Comparison of ENCODE assay signal across 14 mouse cellular contexts in the genomic region with DNA sequence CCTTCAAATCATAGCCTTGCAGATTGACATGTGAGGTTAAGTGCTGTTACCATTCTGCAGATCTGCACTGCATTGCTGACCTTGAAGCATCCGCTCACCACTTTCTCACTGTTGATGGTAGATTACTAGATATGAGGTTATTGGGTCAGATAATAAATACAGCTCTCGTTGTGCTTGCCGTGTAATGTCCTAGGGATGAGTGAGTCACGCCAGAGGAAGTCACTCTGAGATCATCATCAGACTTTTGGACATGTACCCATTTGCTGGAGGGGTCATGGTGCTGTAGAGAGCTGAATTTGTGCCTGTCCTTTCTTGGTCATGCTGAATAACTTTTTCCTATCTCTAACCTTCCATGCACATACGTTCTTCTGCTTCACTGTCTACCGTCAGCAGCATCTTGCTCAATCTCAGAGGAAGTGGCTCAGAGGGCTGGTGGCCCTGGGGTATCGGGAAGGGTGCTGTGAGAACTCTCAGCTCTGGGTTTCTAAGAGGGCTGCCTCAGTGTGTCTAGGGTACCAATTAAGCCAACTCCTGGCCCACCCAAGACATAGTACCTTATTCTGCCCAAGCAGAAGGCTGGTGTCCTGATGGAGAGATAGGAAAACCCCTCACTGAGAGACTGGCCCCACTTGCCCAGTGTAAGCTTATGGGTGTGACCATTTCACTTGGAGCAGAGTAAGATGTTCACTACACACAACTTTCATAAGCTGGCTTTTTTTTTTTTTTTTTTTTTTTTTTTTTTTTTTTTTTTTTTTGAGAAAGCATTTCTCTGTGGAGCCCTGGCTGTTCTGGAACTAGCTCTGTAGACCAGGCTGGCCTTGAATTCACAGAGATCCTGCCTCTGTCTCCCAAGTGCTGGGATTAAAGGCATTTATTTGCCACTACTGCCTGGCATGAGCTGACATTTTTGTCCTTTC. TPM values are rescaled to one million over a fixed set of nuclear protein-coding genes. Genes with fewer than 3 reads are reported as not detected.
DNase-seq lines count a peak whose midpoint lies in the region; ATAC-seq and TF ChIP-seq lines count a peak whose summit lies in the region.
"Had no signal": no experiment of that assay in that cellular context is flagged by ENCODE, and none has a peak within 500 bp of the region (broad histone marks: within the 10 kb centered on the region; RNA-seq: fewer than 3 reads in every experiment).

No protein-coding gene starts in this region.

- ATAC-seq in heart, postnatal 0 days (ENCODE audit: insufficient read depth, low read depth): no peak
- ATAC-seq in hindbrain, embryonic 11.5 days (ENCODE audit: low FRiP score): no peak
- ATAC-seq in forebrain, postnatal 0 days: no peak

- H3K79me2 ChIP-seq in C2C12 (ENCODE audit: control insufficient read depth, insufficient read depth): no peaks in the 10 kb centered on the region

- peaks cover 18% of the 10 kb centered on the region for H3K4me1 ChIP-seq in heart, postnatal 0 days (ENCODE audit: control insufficient read depth, insufficient read depth)
- H3K4me1 ChIP-seq in hindbrain, embryonic 11.5 days (replicated peaks; ENCODE audit: control insufficient read depth, insufficient read depth, low read length): no peaks in the 10 kb centered on the region
- no peaks in the 10 kb centered on the region for H3K4me1 ChIP-seq in forebrain, postnatal 0 days (ENCODE audit: insufficient read depth)

- H3K79me3 ChIP-seq in C2C12 (ENCODE audit: low read depth): no peaks in the 10 kb centered on the region

- no peak for TF ChIP-seq EP300 in heart, postnatal 0 days (IDR thresholded peaks at IDR 0.05; ENCODE audit: low read depth)

- intact Hi-C loops in heart, postnatal 14 days (cut with DNase I): no loop called here

- H3ac ChIP-seq in C2C12 (ENCODE audit: control insufficient read depth, insufficient read length, low read depth): no peak overlapping the region

- H3K27ac ChIP-seq in heart, postnatal 0 days (ENCODE audit: low read depth): peak overlapping the region; percentile 8; the same call in 1 of the 2 replicates
- no peak overlapping the region for H3K27ac ChIP-seq in hindbrain, embryonic 11.5 days (ENCODE audit: low read depth, low read length)
- H3K27ac ChIP-seq in forebrain, postnatal 0 days (ENCODE audit: low read depth, low read length): no peak overlapping the region
- H3K27ac ChIP-seq: kidney, embryonic 15.5 days; limb, embryonic 12.5 days had no signal

- H3K9me3 ChIP-seq in heart, postnatal 0 days (replicated peaks; ENCODE audit: control insufficient read depth, low read length): no peaks in the 10 kb centered on the region
- no peaks in the 10 kb centered on the region for H3K9me3 ChIP-seq in hindbrain, embryonic 11.5 days (ENCODE audit: control insufficient read depth, low read length)
- no peaks in the 10 kb centered on the region for H3K9me3 ChIP-seq in forebrain, postnatal 0 days (ENCODE audit: low read length)
- H3K9me3 ChIP-seq: kidney, embryonic 15.5 days; limb, embryonic 12.5 days had no signal

- no peaks in the 10 kb centered on the region for H3K27me3 ChIP-seq in heart, postnatal 0 days (ENCODE audit: control insufficient read depth, insufficient read depth, low read length)
- H3K27me3 ChIP-seq in C2C12 (ENCODE audit: control insufficient read depth, insufficient read depth, insufficient read length): no peaks in the 10 kb centered on the region
- no peaks in the 10 kb centered on the region for H3K27me3 ChIP-seq in hindbrain, embryonic 11.5 days (ENCODE audit: control insufficient read depth, insufficient read depth, low read length)
- no peaks in the 10 kb centered on the region for H3K27me3 ChIP-seq in forebrain, postnatal 0 days (ENCODE audit: insufficient read depth, low read length)
- H3K27me3 ChIP-seq: kidney, embryonic 15.5 days; limb, embryonic 12.5 days; Patski had no signal

- H3K4me3 ChIP-seq in heart, postnatal 0 days (ENCODE audit: low read depth, low read length): no peak overlapping the region
- H3K4me3 ChIP-seq in C2C12 (ENCODE audit: insufficient read depth, poor library complexity, severe bottlenecking): no peak overlapping the region
- no peak overlapping the region for H3K4me3 ChIP-seq in hindbrain, embryonic 11.5 days (ENCODE audit: low read depth, low read length)
- no peak overlapping the region for H3K4me3 ChIP-seq in forebrain, postnatal 0 days (ENCODE audit: low read depth, low read length)
- H3K4me3 ChIP-seq: kidney, embryonic 15.5 days; limb, embryonic 12.5 days had no signal

- H3K4me2 ChIP-seq in heart, postnatal 0 days (ENCODE audit: low read depth, low read length): no peak overlapping the region
- H3K4me2 ChIP-seq in hindbrain, embryonic 11.5 days (replicated peaks; ENCODE audit: low read depth, low read length): no peak overlapping the region
- no peak overlapping the region for H3K4me2 ChIP-seq in forebrain, postnatal 0 days (ENCODE audit: low read depth)
- H3K4me2 ChIP-seq: kidney, embryonic 15.5 days; limb, embryonic 12.5 days had no signal

- H3K9ac ChIP-seq in heart, postnatal 0 days (replicated peaks; ENCODE audit: low read depth, low read length): no peak overlapping the region
- H3K9ac ChIP-seq in hindbrain, embryonic 11.5 days (ENCODE audit: low read depth, low read length): no peak overlapping the region
- no peak overlapping the region for H3K9ac ChIP-seq in forebrain, postnatal 0 days
- H3K9ac ChIP-seq: kidney, embryonic 15.5 days; limb, embryonic 12.5 days had no signal

- TF ChIP-seq CTCF in heart, postnatal 0 days (IDR thresholded peaks at IDR 0.05; ENCODE audit: low read depth): no peak
- no peak for TF ChIP-seq CTCF in C2C12 (IDR thresholded peaks at IDR 0.05; ENCODE audit: control insufficient read depth, insufficient read depth, insufficient read length)
- no peak for TF ChIP-seq CTCF in forebrain, postnatal 0 days (IDR thresholded peaks at IDR 0.05; ENCODE audit: low read depth)

- no peaks in the 10 kb centered on the region for H3K36me3 ChIP-seq in heart, postnatal 0 days (replicated peaks; ENCODE audit: control insufficient read depth, insufficient read depth, low read length)
- H3K36me3 ChIP-seq in C2C12 (ENCODE audit: control insufficient read depth, insufficient read depth): no peaks in the 10 kb centered on the region
- H3K36me3 ChIP-seq in hindbrain, embryonic 11.5 days (ENCODE audit: control insufficient read depth, insufficient read depth, low read length): no peaks in the 10 kb centered on the region
- H3K36me3 ChIP-seq in forebrain, postnatal 0 days (ENCODE audit: insufficient read depth): no peaks in the 10 kb centered on the region
- H3K36me3 ChIP-seq: kidney, embryonic 15.5 days; limb, embryonic 12.5 days had no signal

- 70% methylated on average over 7 of the region's 7 CpGs for WGBS in heart, postnatal 0 days
- 90% methylated on average over 7 of the region's 7 CpGs for WGBS in hindbrain, embryonic 11.5 days
- 90% methylated on average over 7 of the region's 7 CpGs for WGBS in forebrain, postnatal 0 days

- DNase-seq in heart, postnatal 0 days (ENCODE audit: low spot score): no peak
- no peak for DNase-seq in heart, postnatal 14 days
- DNase-seq in 3134 (ENCODE audit: extremely low read depth, insufficient read length, low spot score): peak; percentile 37
- DNase-seq in fat pad, adult 2 months (ENCODE audit: extremely low read depth, low read depth, low spot score): peak; percentile 4
- DNase-seq in hindbrain, embryonic 11.5 days (ENCODE audit: low spot score): no peak
- no peak for DNase-seq in forebrain, postnatal 0 days
- DNase-seq: layer of hippocampus, postnatal 36 days; thymus, postnatal 36 days had no signal

TF ChIP-seq in C2C12, 6 proteins besides CTCF, POLR2A, EP300 and RAD21:
- TF ChIP-seq MYOG (IDR thresholded peaks at IDR 0.05; ENCODE audit: control insufficient read depth, extremely low read depth, insufficient read length) (no peak), CEBPB (IDR thresholded peaks at IDR 0.05; ENCODE audit: low read depth) (peak; percentile 22), FOSL1 (IDR thresholded peaks at IDR 0.05; ENCODE audit: insufficient read depth, low read length, poor library complexity, severe bottlenecking) (peak; percentile 58)

RNA-seq across cellular contexts. Expression of a gene that starts 21.5 kb away (rescaled TPM):
- 0.23 and 0.85 TPM in 2 replicates for total RNA-seq in heart, postnatal 0 days (2014; rRNA removed; ENCODE audit: low replicate concordance)
- 0.27 and 0.34 TPM in 2 replicates for polyA plus RNA-seq in heart, postnatal 0 days (2015; fragmentation: Nextera tagmentation; extraction: Ambion mirVana)
- under 1 TPM; 0.48 to 0.61 TPM for total RNA-seq in heart, postnatal 14 days (2021)
- 0.13 TPM for polyA plus RNA-seq in C2C12 (2012; fragmentation: generic; extraction: Trizol)
- 0.43 TPM in 1 of 2 replicates, not detected in the other for polyA plus RNA-seq in hindbrain, embryonic 11.5 days (2014; fragmentation: Nextera tagmentation; extraction: Ambion mirVana)
- total RNA-seq in forebrain, postnatal 0 days (2014; rRNA removed): 0.38 and 1.8 TPM in 2 replicates
- 0.28 and 0.44 TPM in 2 replicates for polyA plus RNA-seq in forebrain, postnatal 0 days (2015; fragmentation: Nextera tagmentation; extraction: Ambion mirVana)
- polyA plus RNA-seq: Patski had no signal

RNA-seq across cellular contexts. Expression of a gene that starts 34.0 kb away (rescaled TPM):
- total RNA-seq in heart, postnatal 0 days (2014; rRNA removed; ENCODE audit: low replicate concordance): not detected in 2 replicates
- polyA plus RNA-seq in heart, postnatal 0 days (2015; fragmentation: Nextera tagmentation; extraction: Ambion mirVana): not detected in 2 replicates
- total RNA-seq in heart, postnatal 14 days (2021): not detected
- polyA plus RNA-seq in C2C12 (2012; fragmentation: generic; extraction: Trizol): not detected
- polyA plus RNA-seq in hindbrain, embryonic 11.5 days (2014; fragmentation: Nextera tagmentation; extraction: Ambion mirVana): not detected in 2 replicates
- total RNA-seq in forebrain, postnatal 0 days (2014; rRNA removed): not detected in 2 replicates
- not detected in 2 replicates for polyA plus RNA-seq in forebrain, postnatal 0 days (2015; fragmentation: Nextera tagmentation; extraction: Ambion mirVana)
- total RNA-seq: hematopoietic stem cell, adult 5-6 weeks; layer of hippocampus, postnatal 36 days had no signal
- polyA plus RNA-seq: frontal cortex, adult 2 months; kidney, embryonic 15.5 days; limb, embryonic 12.5 days; Patski had no signal

RNA-seq across cellular contexts. Expression of a gene that starts 38.0 kb away (rescaled TPM):
- total RNA-seq in heart, postnatal 0 days (2014; rRNA removed; ENCODE audit: low replicate concordance): 41.9 and 46.3 TPM in 2 replicates
- 10.7 and 12.0 TPM in 2 replicates for polyA plus RNA-seq in heart, postnatal 0 days (2015; fragmentation: Nextera tagmentation; extraction: Ambion mirVana)
- 1 to 10 TPM; 7.5 to 9.6 TPM for total RNA-seq in heart, postnatal 14 days (2021)
- polyA plus RNA-seq in C2C12 (2012; fragmentation: generic; extraction: Trizol): 19.8 TPM
- 32.3 and 40.9 TPM in 2 replicates for polyA plus RNA-seq in hindbrain, embryonic 11.5 days (2014; fragmentation: Nextera tagmentation; extraction: Ambion mirVana)
- total RNA-seq in forebrain, postnatal 0 days (2014; rRNA removed): 84.2 and 97.3 TPM in 2 replicates
- 47.7 and 56.7 TPM in 2 replicates for polyA plus RNA-seq in forebrain, postnatal 0 days (2015; fragmentation: Nextera tagmentation; extraction: Ambion mirVana)

Comparison
In these comparisons a context has a peak if more than half of its experiments do, and no peak if none do; other contexts are left out.
1. DNase-seq: peak in 3134 (single experiment) and fat pad, adult 2 months (single experiment); none in heart, postnatal 0 days (single experiment), heart, postnatal 14 days (0 of 2), hindbrain, embryonic 11.5 days (single experiment) and forebrain, postnatal 0 days (single experiment).